Mouse (Mus musculus): ENCODE measurements around the gene Zc3h7b.

Gene Zc3h7b

DNA sequence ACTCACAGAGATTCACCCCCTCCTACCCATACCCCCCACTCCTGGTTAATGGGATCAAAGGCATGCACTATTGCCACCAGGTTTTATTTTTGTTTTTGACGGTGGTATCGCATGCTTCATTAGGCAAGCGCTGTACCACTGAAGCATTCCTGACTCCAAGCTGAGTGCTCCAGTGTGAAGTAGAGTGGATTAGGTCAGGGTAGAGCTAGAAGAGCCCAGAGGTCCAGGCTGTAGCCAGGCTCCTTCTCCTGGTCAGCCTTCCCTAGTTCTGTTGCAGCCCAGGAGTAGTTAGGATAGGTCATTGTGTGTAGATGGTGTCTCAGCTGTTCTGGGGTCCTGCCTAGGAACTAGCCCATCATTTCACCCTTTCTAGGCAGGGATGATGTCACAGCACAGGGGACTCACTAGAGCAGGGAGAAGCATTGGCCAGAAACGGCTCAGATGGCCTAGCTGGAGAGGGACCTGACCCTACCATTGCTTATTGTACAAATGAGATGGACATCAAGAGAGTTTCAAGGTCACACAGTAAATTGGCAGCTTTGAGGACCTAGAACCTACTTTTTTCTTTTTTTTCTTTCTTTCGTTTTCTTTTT, 100.3 kb downstream of the Zc3h7b start:
- no peak for DNase-seq (ENCODE audit: low spot score in 2 of 2)

GRCm38 (mm10) chr15:81845724-81846123, 100.9 kb downstream of the Zc3h7b start:
- DNase-seq (ENCODE audit: low spot score in 2 of 2), result no peak

Measured in thymus, postnatal 10 days (tissue).